Mouse (Mus musculus) urinary bladder, adult 18-20 months (tissue): ENCODE results near the gene Rab9b.

ENCODE experiments used
- DNase-seq, 2 experiments: peaks; one replicate each; pipeline ENCODE4 v3.0.0; 2022; ENCODE audit warnings: low spot score in 2 of 2, mixed read lengths in 2 of 2

Rab9b gene

DNA sequence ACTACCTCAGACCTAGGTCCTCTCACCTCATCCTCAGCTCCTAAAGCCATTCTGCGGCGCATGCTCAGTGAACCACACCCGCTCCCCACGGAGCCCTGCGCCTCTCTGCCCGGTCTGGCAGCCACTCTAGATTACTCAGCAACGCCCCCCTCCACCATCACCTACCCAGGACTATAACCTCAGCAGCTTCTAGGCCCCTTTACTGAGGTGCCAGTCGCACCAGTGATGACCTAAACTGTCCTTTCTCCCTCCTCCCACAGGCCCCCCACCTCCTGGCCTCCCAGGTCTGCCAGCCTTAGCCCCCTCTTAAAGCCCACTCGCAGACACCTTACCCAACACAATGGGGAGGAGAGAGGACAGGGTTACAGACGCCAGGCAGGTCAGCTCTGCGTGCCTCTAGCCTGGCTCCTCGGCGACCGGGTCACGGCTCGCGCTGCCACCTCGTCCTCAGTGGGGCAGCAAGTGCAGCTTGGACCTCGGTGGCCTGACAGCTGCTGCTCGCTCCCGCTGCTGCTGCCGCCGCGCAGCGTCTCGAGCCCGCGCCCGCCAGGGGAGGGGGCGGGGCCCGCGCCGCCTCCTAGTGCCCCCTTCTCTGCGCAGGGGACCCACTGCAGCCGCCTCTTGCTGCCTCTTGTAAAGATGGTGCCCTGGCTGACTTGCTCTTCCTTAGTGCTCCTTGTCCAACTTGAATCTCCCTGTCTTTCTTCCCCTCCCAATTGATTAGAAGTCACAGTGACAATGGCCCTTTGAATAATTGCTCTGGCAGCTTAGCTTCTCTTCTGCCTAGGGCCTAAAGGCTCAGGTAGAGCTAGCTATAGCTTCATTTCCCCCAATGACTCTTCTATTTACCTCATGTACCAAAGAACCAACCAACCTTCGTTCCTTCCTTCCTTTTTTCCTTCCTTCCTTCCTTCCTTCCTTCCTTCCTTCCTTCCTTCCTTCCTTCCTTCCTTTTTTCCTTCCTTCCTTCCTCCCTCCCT lies at the start of gene Rab9b:
Gene Rab9b, minus strand, starts transcription at position 695 of the 980 bp plus-strand sequence.
- peak in 1 of 2 experiments; percentile 0 for DNase-seq

DNA sequence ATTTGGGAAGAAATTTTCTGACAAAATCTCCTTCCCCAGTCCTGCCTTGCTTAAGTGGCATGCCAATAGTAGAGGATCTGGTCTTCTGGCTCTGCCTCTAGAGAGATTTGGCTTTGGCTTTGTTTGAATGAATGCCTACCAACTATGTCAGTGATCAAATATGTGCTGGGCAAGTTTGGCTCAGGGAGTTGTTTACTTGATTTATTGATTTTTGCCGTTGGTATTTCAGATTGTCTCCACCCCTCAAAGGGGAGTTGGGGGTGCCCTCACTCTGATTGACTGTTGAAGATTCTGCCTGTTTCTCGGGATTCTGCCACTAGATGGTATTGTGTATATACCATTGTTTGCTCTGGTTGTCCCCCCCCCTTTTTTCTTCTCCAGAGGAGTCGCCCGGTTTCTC lies 35.8 kb upstream of the Rab9b start:
- DNase-seq: no peak

DNA sequence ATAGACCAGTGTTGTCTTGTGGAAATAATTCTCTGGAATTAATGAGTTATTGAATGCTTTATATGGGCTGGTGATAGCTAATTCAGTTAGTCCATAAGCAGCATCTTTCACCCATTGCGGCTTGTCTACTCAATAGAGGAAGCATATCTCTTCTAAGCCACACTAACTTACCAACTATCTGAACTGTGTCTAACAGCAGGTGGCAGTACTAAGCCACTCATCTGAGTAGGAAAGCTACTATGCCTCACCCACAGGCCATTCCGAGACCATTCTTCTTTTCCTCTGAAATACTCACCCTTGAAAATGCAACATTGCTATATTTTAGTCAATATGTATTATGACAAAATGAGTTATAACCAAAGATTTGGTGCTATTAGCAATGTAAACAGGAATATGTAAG lies 27.2 kb upstream of the Rab9b start:
- no peak for DNase-seq

DNA sequence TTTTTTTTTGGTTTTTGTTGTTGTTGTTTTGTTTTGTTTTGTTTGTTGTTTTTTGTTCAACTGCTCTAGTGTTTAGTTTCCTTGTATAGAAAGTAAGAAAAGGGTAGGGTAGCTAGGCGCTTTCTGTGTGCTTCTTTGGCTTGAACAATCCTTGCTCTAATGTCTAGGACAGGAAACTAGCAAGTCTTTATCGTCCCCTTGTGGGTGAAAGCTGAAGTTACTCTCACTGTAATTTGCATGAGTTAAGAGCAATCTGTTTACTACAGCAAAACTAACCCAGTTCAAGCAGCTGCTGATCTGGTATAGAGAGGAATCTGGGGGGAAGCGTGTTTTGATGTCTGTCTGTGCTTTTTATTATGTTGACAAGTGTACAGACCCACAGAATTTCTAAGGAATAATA lies 18.3 kb downstream of the Rab9b start:
- DNase-seq: no peak

DNA sequence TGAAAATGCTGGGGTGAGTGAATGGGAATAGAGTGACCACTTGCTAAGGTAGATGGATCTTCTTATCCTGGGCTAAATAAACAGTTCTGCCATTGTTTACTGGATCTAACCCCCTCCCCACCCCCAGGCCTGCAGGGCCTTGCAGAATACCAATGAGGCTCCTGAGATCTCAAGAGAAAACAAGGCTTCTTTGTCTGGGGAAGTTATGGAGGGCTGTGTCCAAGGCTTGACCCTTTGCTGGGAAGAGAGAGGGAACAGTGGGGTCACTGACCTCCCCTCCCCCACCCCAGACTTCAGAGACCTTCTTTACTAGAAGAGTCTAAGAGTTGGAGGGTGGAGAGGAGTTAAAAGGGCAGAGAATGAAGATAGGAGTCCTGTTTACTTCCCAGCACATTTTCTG lies 39.9 kb downstream of the Rab9b start:
- DNase-seq: no peak

DNA sequence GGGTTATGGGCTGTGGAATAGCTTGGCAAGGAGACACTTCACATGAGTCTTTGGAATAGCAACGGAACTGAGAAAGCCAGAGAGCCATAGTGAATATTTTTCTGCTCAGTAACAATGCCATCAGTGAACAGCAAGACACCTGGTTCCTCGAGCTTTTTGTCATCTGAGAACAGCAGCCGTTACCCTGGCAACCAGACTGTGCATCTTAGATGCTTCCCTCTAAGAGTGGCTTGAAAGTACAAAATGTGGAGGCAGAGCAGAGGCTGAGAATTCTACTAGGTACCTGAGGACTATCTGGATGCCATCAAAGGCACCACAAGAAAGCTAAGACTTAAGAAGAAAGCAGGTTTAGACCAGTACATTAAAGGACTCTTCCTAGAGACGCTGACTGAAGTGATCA lies 43.5 kb downstream of the Rab9b start:
- no peak for DNase-seq

DNA sequence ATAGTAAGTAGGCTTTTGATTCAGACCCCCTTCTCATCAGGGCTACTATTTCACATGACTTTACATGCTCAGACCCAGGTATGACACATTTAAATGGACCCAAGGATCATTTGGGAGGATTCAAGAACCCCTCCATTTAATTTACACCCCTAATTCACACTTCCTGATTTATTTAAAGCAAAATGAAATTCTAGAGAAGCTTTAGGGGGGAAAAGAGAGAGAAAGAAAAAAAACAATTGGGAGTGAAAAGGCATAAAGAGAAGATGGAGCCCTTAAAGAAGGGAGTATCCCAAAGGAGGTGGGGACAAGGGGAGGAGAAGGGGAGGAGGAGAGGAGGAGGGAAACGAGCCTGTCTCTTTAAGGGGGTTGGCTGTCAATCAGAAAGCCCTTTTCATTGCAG lies 46.2 kb downstream of the Rab9b start, which contains the start of gene Plp1:
Gene Plp1, plus strand, starts transcription at position 301 of the 400 bp plus-strand sequence.
- DNase-seq: no peak

DNA sequence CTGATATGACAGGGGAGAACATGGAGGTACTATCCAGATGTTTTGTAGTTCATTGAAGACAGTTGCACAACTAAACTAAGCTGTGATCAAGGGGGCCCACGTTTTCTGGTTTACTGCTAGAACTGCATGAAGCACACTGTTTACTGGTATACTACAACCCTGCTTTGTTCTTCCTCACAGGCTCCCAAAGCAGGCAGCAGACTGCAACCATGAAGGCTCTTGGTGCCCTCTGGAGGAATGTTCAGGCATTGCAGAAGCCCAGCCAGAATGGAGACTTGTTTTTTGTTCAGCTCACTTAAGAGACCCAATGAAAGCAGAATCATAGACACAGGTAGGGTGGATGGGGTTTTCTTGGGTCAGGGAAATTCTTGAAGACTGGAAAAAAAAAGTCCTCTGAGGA lies 48.3 kb downstream of the Rab9b start:
- DNase-seq: peak; percentile 5 to 50

DNA sequence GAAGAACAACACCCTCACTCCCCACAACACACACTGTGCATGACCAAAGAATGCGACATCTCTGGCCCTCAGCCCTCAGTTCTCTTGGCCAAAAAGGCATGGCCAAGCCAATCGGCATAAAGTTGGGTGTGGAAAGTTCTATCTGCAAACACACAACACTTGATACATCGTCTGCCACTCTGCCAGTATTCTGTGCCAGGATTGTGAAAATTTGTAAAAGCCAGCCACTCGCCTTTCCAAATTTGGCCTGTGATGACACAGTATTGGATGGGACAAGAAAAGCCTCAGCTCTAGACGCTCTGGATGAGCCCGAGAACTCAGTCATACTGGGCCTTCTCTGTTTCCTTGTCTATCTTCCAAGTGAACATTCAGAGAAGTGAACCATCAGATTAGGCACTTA lies 48.8 kb downstream of the Rab9b start:
- DNase-seq: peak in 1 of 2 experiments; percentile 6
